Mouse (Mus musculus): Measurements from ENCODE around the gene Fsd1. TPM values are rescaled to one million over a fixed set of nuclear protein-coding genes. Genes with fewer than 3 reads are reported as not detected.
A peak's percentile ranks its signal among the peaks of the same experiment; 100 is the strongest.

Gene Fsd1
- polyA plus RNA-seq, 1 experiment from 2014 or later = 218 TPM

- no peak for ATAC-seq
- 92% methylated on average over 7 of the region's 7 CpGs for WGBS
- Histone ChIP-seq H3K9me3 (replicated peaks; ENCODE audit: control insufficient read depth, low read length, poor library complexity, severe bottlenecking) (no peaks in the 10 kb centered on the region), H3K27me3 (ENCODE audit: control insufficient read depth, insufficient read depth, low read depth, low read length) (no peaks in the 10 kb centered on the region), H3K9ac (ENCODE audit: low read depth, low read length) (no peak overlapping the region), H3K27ac (ENCODE audit: low read length) (no peak overlapping the region), H3K4me2 (ENCODE audit: low read length) (no peak overlapping the region), H3K36me3 (ENCODE audit: control insufficient read depth, insufficient read depth, low read length) (peaks cover 6% of the 10 kb centered on the region; the same call in 1 of the 2 replicates), H3K4me1 (ENCODE audit: control insufficient read depth, insufficient read depth, low read length) (peaks cover 13% of the 10 kb centered on the region), H3K4me3 (ENCODE audit: low read depth, low read length) (no peak overlapping the region)
Observed at GRCm38 (mm10) chr17:56034040-56034725, 47.9 kb downstream of the Fsd1 start.

GRCm38 (mm10) chr17:56034726-56035100, 48.4 kb downstream of the Fsd1 start:
- no peaks in the 10 kb centered on the region for H3K27me3 ChIP-seq (ENCODE audit: control insufficient read depth, insufficient read depth, low read depth, low read length)
- H3K9me3 ChIP-seq (replicated peaks; ENCODE audit: control insufficient read depth, low read length, poor library complexity, severe bottlenecking) = no peaks in the 10 kb centered on the region
- no peak overlapping the region for H3K27ac ChIP-seq (ENCODE audit: low read length)
- H3K4me1 ChIP-seq (ENCODE audit: control insufficient read depth, insufficient read depth, low read length) = peaks cover 13% of the 10 kb centered on the region
- H3K4me3 ChIP-seq (ENCODE audit: low read depth, low read length) = no peak overlapping the region
- H3K4me2 ChIP-seq (ENCODE audit: low read length) = no peak overlapping the region
- 96% methylated on average over 6 of the region's 6 CpGs for WGBS
- peaks cover 6% of the 10 kb centered on the region; the same call in 1 of the 2 replicates for H3K36me3 ChIP-seq (ENCODE audit: control insufficient read depth, insufficient read depth, low read length)
- H3K9ac ChIP-seq (ENCODE audit: low read depth, low read length) = no peak overlapping the region
- no peak for ATAC-seq

GRCm38 (mm10) chr17:56035216-56035615, 48.9 kb downstream of the Fsd1 start:
- peak overlapping the region; percentile 87 for H3K4me3 ChIP-seq (ENCODE audit: low read depth, low read length)
- ATAC-seq = no peak
- WGBS = 86% methylated on average over 4 of the region's 4 CpGs
- H3K4me1 ChIP-seq (ENCODE audit: control insufficient read depth, insufficient read depth, low read length) = peaks cover 13% of the 10 kb centered on the region
- H3K36me3 ChIP-seq (ENCODE audit: control insufficient read depth, insufficient read depth, low read length) = peaks cover 6% of the 10 kb centered on the region; the same call in 1 of the 2 replicates
- no peak overlapping the region for H3K27ac ChIP-seq (ENCODE audit: low read length)
- H3K9me3 ChIP-seq (replicated peaks; ENCODE audit: control insufficient read depth, low read length, poor library complexity, severe bottlenecking) = no peaks in the 10 kb centered on the region
- H3K9ac ChIP-seq (ENCODE audit: low read depth, low read length) = peak overlapping the region; percentile 92; the same call in 1 of the 2 replicates
- no peaks in the 10 kb centered on the region for H3K27me3 ChIP-seq (ENCODE audit: control insufficient read depth, insufficient read depth, low read depth, low read length)
- H3K4me2 ChIP-seq (ENCODE audit: low read length) = peak overlapping the region; percentile 70

GRCm38 (mm10) chr17:56036176-56036900, 50.0 kb downstream of the Fsd1 start, which contains the start of gene Sh3gl1:
Sh3gl1 (minus strand) TSS chr17:56036635.
- Histone ChIP-seq H3K4me3 (ENCODE audit: low read depth, low read length) (peak within 1 kb of the TSS; percentile 87), H3K9ac (ENCODE audit: low read depth, low read length) (peak within 1 kb of the TSS; percentile 92), H3K27me3 (ENCODE audit: control insufficient read depth, insufficient read depth, low read depth, low read length) (no peaks in the 10 kb centered on the region), H3K4me1 (ENCODE audit: control insufficient read depth, insufficient read depth, low read length) (peaks cover 18% of the 10 kb centered on the region), H3K4me2 (ENCODE audit: low read length) (peak within 1 kb of the TSS; percentile 70), H3K27ac (ENCODE audit: low read length) (peak within 1 kb of the TSS; percentile 92), H3K36me3 (ENCODE audit: control insufficient read depth, insufficient read depth, low read length) (peaks cover 6% of the 10 kb centered on the region; the same call in 1 of the 2 replicates), H3K9me3 (replicated peaks; ENCODE audit: control insufficient read depth, low read length, poor library complexity, severe bottlenecking) (no peaks in the 10 kb centered on the region)
- WGBS = under 1% methylated on average over 74 of the region's 74 CpGs
- peak; percentile 91 for ATAC-seq

GRCm38 (mm10) chr17:56036901-56037287, 50.6 kb downstream of the Fsd1 start:
- H3K27me3 ChIP-seq (ENCODE audit: control insufficient read depth, insufficient read depth, low read depth, low read length) = no peaks in the 10 kb centered on the region

GRCm38 (mm10) chr17:56038583-56039261, 52.4 kb downstream of the Fsd1 start:
- Histone ChIP-seq H3K27ac (ENCODE audit: low read length) (no peak overlapping the region), H3K4me3 (ENCODE audit: low read depth, low read length) (no peak overlapping the region), H3K4me2 (ENCODE audit: low read length) (no peak overlapping the region), H3K9me3 (replicated peaks; ENCODE audit: control insufficient read depth, low read length, poor library complexity, severe bottlenecking) (no peaks in the 10 kb centered on the region), H3K27me3 (ENCODE audit: control insufficient read depth, insufficient read depth, low read depth, low read length) (no peaks in the 10 kb centered on the region), H3K36me3 (ENCODE audit: control insufficient read depth, insufficient read depth, low read length) (peaks cover 3% of the 10 kb centered on the region; the same call in 1 of the 2 replicates), H3K9ac (ENCODE audit: low read depth, low read length) (no peak overlapping the region), H3K4me1 (ENCODE audit: control insufficient read depth, insufficient read depth, low read length) (peaks cover 18% of the 10 kb centered on the region)
- WGBS = 89% methylated on average over 8 of the region's 8 CpGs
- ATAC-seq = no peak

More at GRCm38 (mm10) chr17:56036901-56037287, 50.6 kb downstream of the Fsd1 start:
- Histone ChIP-seq H3K4me3 (ENCODE audit: low read depth, low read length) (peak overlapping the region; percentile 87), H3K9ac (ENCODE audit: low read depth, low read length) (peak overlapping the region; percentile 48; the same call in 1 of the 2 replicates), H3K9me3 (replicated peaks; ENCODE audit: control insufficient read depth, low read length, poor library complexity, severe bottlenecking) (no peaks in the 10 kb centered on the region), H3K36me3 (ENCODE audit: control insufficient read depth, insufficient read depth, low read length) (peaks cover 6% of the 10 kb centered on the region; the same call in 1 of the 2 replicates), H3K4me2 (ENCODE audit: low read length) (peak overlapping the region; percentile 48), H3K27ac (ENCODE audit: low read length) (0 out of 2 replicates have a peak overlapping the region, but pooled peaks have one; percentile 1), H3K4me1 (ENCODE audit: control insufficient read depth, insufficient read depth, low read length) (peaks cover 18% of the 10 kb centered on the region)
- peak; percentile 61 for ATAC-seq
- 37% methylated on average over 13 of the region's 13 CpGs for WGBS

- Histone ChIP-seq H3K4me3 (ENCODE audit: low read depth, low read length) (no peak overlapping the region; the same call in 1 of the 2 replicates), H3K9ac (ENCODE audit: low read depth, low read length) (no peak overlapping the region), H3K4me1 (ENCODE audit: control insufficient read depth, insufficient read depth, low read length) (peaks cover 18% of the 10 kb centered on the region), H3K9me3 (replicated peaks; ENCODE audit: control insufficient read depth, low read length, poor library complexity, severe bottlenecking) (no peaks in the 10 kb centered on the region), H3K27ac (ENCODE audit: low read length) (no peak overlapping the region), H3K4me2 (ENCODE audit: low read length) (peak overlapping the region; percentile 56), H3K36me3 (ENCODE audit: control insufficient read depth, insufficient read depth, low read length) (no peaks in the 10 kb centered on the region), H3K27me3 (ENCODE audit: control insufficient read depth, insufficient read depth, low read depth, low read length) (no peaks in the 10 kb centered on the region)
- ATAC-seq = no peak
- WGBS = 79% methylated on average over 4 of the region's 4 CpGs
Observed at GRCm38 (mm10) chr17:56039345-56039744, 53.0 kb downstream of the Fsd1 start.

GRCm38 (mm10) chr17:56040030-56040856, 53.9 kb downstream of the Fsd1 start, which contains the start of gene Chaf1a:
Chaf1a (plus strand) TSS chr17:56040439.
- peak within 1 kb of the TSS; percentile 91 for H3K4me2 ChIP-seq (ENCODE audit: low read length)
- no peaks in the 10 kb centered on the region for H3K9me3 ChIP-seq (replicated peaks; ENCODE audit: control insufficient read depth, low read length, poor library complexity, severe bottlenecking)
- no peaks in the 10 kb centered on the region for H3K36me3 ChIP-seq (ENCODE audit: control insufficient read depth, insufficient read depth, low read length)
- peak within 1 kb of the TSS; percentile 64 for H3K9ac ChIP-seq (ENCODE audit: low read depth, low read length)
- 0% methylated on average over 61 of the region's 68 CpGs for WGBS
- H3K4me3 ChIP-seq (ENCODE audit: low read depth, low read length) = peak within 1 kb of the TSS; percentile 64
- ATAC-seq = peak; percentile 82
- H3K27ac ChIP-seq (ENCODE audit: low read length) = peak within 1 kb of the TSS; percentile 73
- H3K27me3 ChIP-seq (ENCODE audit: control insufficient read depth, insufficient read depth, low read depth, low read length) = no peaks in the 10 kb centered on the region
- peaks cover 12% of the 10 kb centered on the region for H3K4me1 ChIP-seq (ENCODE audit: control insufficient read depth, insufficient read depth, low read length)

Data from midbrain, embryonic 16.5 days (tissue).